Mouse (Mus musculus) cerebellum, adult 2 months (tissue): ENCODE data around the gene Sytl3.
"Not testable (repeated sequence)": the region's sequence is repeated elsewhere in the genome, so short reads cannot be mapped to it uniquely, and the experiment has no call there.

ENCODE experiments used
- CTCF ChIP-seq: fragments of 200-500 bp; IDR thresholded peaks from 2 replicates; pipeline ENCODE4 v1.5.1; 2011; ENCODE audit warnings: low read depth, mild to moderate bottlenecking, control low read depth, low read length, moderate library complexity, borderline replicate concordance; ENCODE audit not compliant: insufficient read depth
- POLR2A ChIP-seq: fragments of 200-500 bp; IDR thresholded peaks from 2 replicates; pipeline ENCODE4 v1.6.1; 2011; ENCODE audit warnings: low read length, control low read depth, borderline replicate concordance; ENCODE audit not compliant: insufficient read depth

- TF ChIP-seq CTCF, POLR2A: not testable (repeated sequence)
Observed at GRCm38 (mm10) chr17:6620035-6620434, 38.9 kb upstream of the Sytl3 start.
